Mouse (Mus musculus) lung, postnatal 14 days (tissue): ENCODE measurements around the gene Fscn2.
"Not testable (repeated sequence)": the region's sequence is repeated elsewhere in the genome, so short reads cannot be mapped to it uniquely, and the experiment has no call there.

Experiments
- DNase-seq: peaks from one replicate; pipeline ENCODE4 v3.0.0; 2021

Fscn2 gene

GRCm38 (mm10) chr11:120406445-120406844 lies 45.1 kb downstream of the Fscn2 start:
- no peak for DNase-seq

- DNase-seq, result not testable (repeated sequence)
Measured at GRCm38 (mm10) chr11:120413621-120414020, 52.3 kb downstream of the Fscn2 start.
